Mouse (Mus musculus) lung, postnatal 0 days (tissue): ENCODE measurements around the gene Tcf7l2. TPM values are rescaled to one million over a fixed set of nuclear protein-coding genes. Genes with fewer than 3 reads are reported as not detected.

Experiments used
- ATAC-seq: fragments of 200-750 bp; cut with Nextera tagmentation; 2 replicates; pipeline ENCODE4 v1.8.0; 2017; ENCODE audit warnings: moderate library complexity
- DNase-seq: peaks from one replicate; pipeline ENCODE4 v3.0.0-alpha.2; 2016; ENCODE audit warnings: low spot score
- H3K27ac ChIP-seq: fragments of 300-500 bp; sonication (generic); 2 replicates; pipeline ENCODE4 v1.5.1; 2014; ENCODE audit warnings: antibody characterized with exemption, mild to moderate bottlenecking, low read length, mixed read lengths
- H3K27me3 ChIP-seq: fragments of 300-500 bp; sonication (generic); replicated peaks from 2 replicates; pipeline ENCODE4 v1.6.1; 2014; ENCODE audit warnings: low read length, mixed read lengths; ENCODE audit not compliant: insufficient read depth
- H3K36me3 ChIP-seq: fragments of 300-500 bp; sonication (generic); 2 replicates; pipeline ENCODE4 v1.6.1; 2014; ENCODE audit warnings: low read length, mixed read lengths; ENCODE audit not compliant: insufficient read depth
- H3K4me1 ChIP-seq: fragments of 300-500 bp; sonication (generic); 2 replicates; pipeline ENCODE4 v1.6.1; 2014; ENCODE audit warnings: antibody characterized with exemption, low read depth, low read length, mixed read lengths; ENCODE audit not compliant: insufficient read depth
- H3K4me2 ChIP-seq: fragments of 300-500 bp; sonication (generic); replicated peaks from 2 replicates; pipeline ENCODE4 v1.6.1; 2014; ENCODE audit warnings: low read depth, mild to moderate bottlenecking, low read length, moderate library complexity, mixed read lengths
- H3K4me3 ChIP-seq: fragments of 300-500 bp; sonication (generic); 2 replicates; pipeline ENCODE4 v1.5.1; 2014; ENCODE audit warnings: low read depth, low read length
- H3K9ac ChIP-seq: fragments of 300-500 bp; sonication (generic); replicated peaks from 2 replicates; pipeline ENCODE4 v1.6.1; 2014; ENCODE audit warnings: low read depth, mild to moderate bottlenecking
- H3K9me3 ChIP-seq: fragments of 300-500 bp; sonication (generic); 2 replicates; pipeline ENCODE4 v1.6.1; 2016; ENCODE audit warnings: low read length, mixed read lengths
- CTCF ChIP-seq: IDR thresholded peaks from 2 replicates; pipeline ENCODE4 v1.5.1; 2016; ENCODE audit warnings: antibody characterized with exemption, mild to moderate bottlenecking
- EP300 ChIP-seq: IDR thresholded peaks from 2 replicates; pipeline ENCODE4 v1.6.1; 2016; ENCODE audit warnings: antibody characterized with exemption, mild to moderate bottlenecking, control low read depth
- WGBS: fragments of 180-500 bp; shearing (Covaris S2); extraction: QIAGEN DNeasy Blood & Tissue Kit; methylation state at CpG from one replicate; pipeline ENCODE4 v1.1.7; 2014; 5-methylcytosine and 5-hydroxymethylcytosine counted together
- polyA plus RNA-seq: library from polyadenylated mRNA; unstranded; fragments of >200 nt; fragmentation: Nextera tagmentation; extraction: Ambion mirVana; gene quantifications from 2 replicates; pipeline ENCODE4 v1.2.1, GENCODE M21; 2015

The Tcf7l2 gene
- polyA plus RNA-seq, 1 experiment from 2014 or later: 44.4 TPM

DNA sequence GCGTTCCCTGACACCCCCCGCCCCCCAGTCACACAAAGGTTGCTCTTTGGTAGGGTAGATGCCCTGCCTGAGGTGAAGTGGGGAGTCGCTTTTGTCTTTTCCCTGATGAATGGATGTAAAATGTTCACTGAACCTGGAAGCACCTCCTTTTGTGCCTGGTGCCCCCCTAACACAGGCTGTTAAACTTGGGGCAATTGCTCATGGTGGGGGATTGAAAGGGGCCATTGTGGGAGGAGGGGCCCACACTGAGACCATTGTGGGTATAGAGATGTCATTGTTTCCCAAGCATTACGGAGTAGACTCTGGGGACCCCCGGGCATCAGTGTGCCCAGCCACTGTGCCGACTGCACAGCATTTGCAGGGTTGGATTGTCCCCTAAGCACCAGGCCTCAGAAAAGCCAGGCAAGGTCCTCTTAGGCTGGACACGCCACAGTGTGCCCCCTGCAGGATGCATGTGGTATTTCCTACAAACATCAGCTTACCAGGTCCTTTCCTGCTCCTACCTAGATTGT, 135.8 kb downstream of the Tcf7l2 start:
- peak; percentile 67 for DNase-seq
- no peaks in the 10 kb centered on the region for H3K4me1 ChIP-seq
- H3K4me3 ChIP-seq: no peak overlapping the region
- no peak overlapping the region for H3K27ac ChIP-seq
- H3K27me3 ChIP-seq: no peaks in the 10 kb centered on the region
- H3K36me3 ChIP-seq: no peaks in the 10 kb centered on the region
- no peak for ATAC-seq
- no peak overlapping the region for H3K9ac ChIP-seq
- no peaks in the 10 kb centered on the region for H3K9me3 ChIP-seq
- 71% methylated on average over 7 of the region's 7 CpGs for WGBS
- TF ChIP-seq EP300 (no peak), CTCF (peak; percentile 83)
- no peak overlapping the region for H3K4me2 ChIP-seq

DNA sequence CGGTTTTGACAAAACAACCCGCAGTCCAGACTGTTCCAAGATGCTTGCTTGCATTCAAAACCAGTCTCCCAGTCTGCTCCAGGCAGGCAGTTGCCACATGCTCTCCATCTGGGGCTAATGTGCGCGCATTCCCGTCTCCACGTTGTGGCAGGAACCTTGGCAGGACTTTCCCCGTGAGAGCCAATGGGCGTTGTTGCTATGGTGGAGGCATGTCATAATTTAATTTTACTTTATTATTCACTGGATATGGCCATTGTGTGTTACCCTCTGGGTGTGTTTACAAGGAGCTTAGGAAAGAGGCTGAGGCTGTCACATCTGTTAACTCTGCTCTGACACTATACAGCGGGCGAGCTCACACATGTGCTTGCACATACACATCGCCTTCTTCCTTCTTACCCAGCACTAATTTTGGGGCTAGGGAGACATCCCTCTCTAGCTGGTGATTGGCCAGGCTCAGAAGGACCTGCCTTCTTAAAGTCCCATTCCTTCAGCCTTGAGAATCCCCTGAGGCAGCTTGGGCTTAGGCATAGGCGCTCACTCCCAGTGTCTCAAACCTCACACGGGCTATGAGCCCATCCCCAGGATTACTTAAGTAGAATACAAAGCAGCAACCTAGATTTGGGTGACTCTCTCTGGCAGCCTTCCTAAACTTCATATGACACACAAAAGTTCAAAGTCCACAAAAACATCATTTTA, 139.2 kb downstream of the Tcf7l2 start:
- DNase-seq (peak; percentile 67), ATAC-seq (peak; percentile 65)
- WGBS: 64% methylated on average over 13 of the region's 13 CpGs
- H3K4me1 ChIP-seq: no peaks in the 10 kb centered on the region
- no peaks in the 10 kb centered on the region for H3K9me3 ChIP-seq
- no peaks in the 10 kb centered on the region for H3K36me3 ChIP-seq
- no peaks in the 10 kb centered on the region for H3K27me3 ChIP-seq
- H3K9ac ChIP-seq: no peak overlapping the region
- no peak for TF ChIP-seq CTCF
- no peak for TF ChIP-seq EP300
- H3K4me3 ChIP-seq: no peak overlapping the region
- no peak overlapping the region for H3K4me2 ChIP-seq
- 0 out of 2 replicates have a peak overlapping the region, but pooled peaks have one; percentile 8 for H3K27ac ChIP-seq

DNA sequence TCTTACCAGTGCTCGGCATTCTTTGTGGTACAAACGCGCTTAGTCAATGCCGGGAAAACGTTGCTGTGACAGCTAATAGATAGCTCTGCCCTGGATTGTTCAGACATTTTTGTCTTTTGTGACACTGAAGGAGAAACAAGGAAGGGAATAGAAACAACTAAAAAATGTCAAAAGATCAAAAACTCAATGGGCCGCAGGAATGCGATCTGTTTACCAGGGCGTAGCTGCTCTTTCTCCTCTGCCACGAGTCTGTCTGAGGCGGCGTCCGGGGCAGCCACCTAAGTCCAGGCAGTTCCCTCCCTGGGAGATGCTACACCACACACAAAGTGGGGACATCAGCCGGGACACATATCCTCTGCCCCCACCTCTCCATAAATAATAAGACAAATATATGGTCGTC, 144.9 kb downstream of the Tcf7l2 start:
- H3K9me3 ChIP-seq: no peaks in the 10 kb centered on the region
- H3K27me3 ChIP-seq: no peaks in the 10 kb centered on the region
- H3K9ac ChIP-seq: no peak overlapping the region
- DNase-seq: no peak
- ATAC-seq: no peak
- H3K4me2 ChIP-seq: no peak overlapping the region
- H3K36me3 ChIP-seq: no peaks in the 10 kb centered on the region
- 75% methylated on average over 14 of the region's 14 CpGs for WGBS
- H3K4me3 ChIP-seq: no peak overlapping the region
- no peak overlapping the region for H3K27ac ChIP-seq
- no peaks in the 10 kb centered on the region for H3K4me1 ChIP-seq
- no peak for TF ChIP-seq CTCF
- TF ChIP-seq EP300: no peak

DNA sequence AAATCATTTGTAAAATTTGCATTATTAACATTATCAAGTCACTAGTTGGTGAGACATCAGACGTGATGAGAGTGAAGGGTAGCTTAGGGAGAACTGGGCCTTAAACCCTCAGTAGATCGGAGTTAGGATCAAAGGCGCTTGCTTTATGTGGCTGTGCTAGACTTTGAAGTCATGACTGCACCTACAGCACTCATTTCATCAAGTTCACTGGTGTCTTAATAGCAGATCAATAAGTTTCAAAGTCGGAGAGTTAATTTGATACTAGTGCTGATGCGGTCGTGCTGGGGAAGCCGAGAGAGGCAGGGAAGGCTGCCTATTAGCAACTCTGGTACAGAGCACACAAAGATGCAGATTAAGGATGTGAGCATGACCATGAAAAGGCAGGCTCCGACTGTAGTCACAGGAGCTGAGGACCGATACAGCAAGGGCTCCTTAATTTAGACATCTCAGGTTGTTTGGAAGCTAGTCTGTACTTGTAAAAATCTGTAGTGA, 150.1 kb downstream of the Tcf7l2 start:
- Histone ChIP-seq H3K4me1 (peaks cover 10% of the 10 kb centered on the region; the same call in 1 of the 2 replicates), H3K27ac (no peak overlapping the region), H3K9me3 (no peaks in the 10 kb centered on the region), H3K4me2 (no peak overlapping the region), H3K9ac (no peak overlapping the region), H3K27me3 (no peaks in the 10 kb centered on the region), H3K4me3 (no peak overlapping the region), H3K36me3 (no peaks in the 10 kb centered on the region)
- WGBS: 88% methylated on average over 9 of the region's 9 CpGs
- ATAC-seq (no peak), DNase-seq (no peak)
- TF ChIP-seq EP300 (no peak), CTCF (no peak)

DNA sequence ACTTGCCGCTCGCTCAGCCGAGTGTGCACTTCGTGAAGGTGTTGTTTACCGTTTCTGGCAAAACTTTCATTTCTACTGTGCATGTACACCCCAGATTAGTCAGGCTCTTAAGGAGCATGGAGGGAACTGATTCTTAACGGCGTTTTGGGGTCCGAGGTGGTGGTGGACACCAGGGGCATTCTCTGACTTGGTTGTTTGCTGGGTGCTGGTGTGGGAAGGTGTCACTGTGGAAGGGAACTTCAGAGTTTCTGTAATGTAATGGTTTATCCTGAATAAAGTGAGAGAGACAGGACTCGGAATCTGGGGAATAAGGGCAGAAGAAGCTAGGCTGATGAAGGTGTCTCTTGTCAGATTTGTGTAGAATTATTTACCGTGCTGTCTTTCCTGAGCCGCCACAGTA, 151.9 kb downstream of the Tcf7l2 start:
- H3K9ac ChIP-seq: no peak overlapping the region
- peaks cover 10% of the 10 kb centered on the region; the same call in 1 of the 2 replicates for H3K4me1 ChIP-seq
- ATAC-seq: no peak
- H3K9me3 ChIP-seq: no peaks in the 10 kb centered on the region
- no peak overlapping the region for H3K4me2 ChIP-seq
- no peak overlapping the region for H3K4me3 ChIP-seq
- 90% methylated on average over 11 of the region's 11 CpGs for WGBS
- no peaks in the 10 kb centered on the region for H3K36me3 ChIP-seq
- no peak for TF ChIP-seq CTCF
- no peak for TF ChIP-seq EP300
- no peak overlapping the region for H3K27ac ChIP-seq
- no peaks in the 10 kb centered on the region for H3K27me3 ChIP-seq
- no peak for DNase-seq

DNA sequence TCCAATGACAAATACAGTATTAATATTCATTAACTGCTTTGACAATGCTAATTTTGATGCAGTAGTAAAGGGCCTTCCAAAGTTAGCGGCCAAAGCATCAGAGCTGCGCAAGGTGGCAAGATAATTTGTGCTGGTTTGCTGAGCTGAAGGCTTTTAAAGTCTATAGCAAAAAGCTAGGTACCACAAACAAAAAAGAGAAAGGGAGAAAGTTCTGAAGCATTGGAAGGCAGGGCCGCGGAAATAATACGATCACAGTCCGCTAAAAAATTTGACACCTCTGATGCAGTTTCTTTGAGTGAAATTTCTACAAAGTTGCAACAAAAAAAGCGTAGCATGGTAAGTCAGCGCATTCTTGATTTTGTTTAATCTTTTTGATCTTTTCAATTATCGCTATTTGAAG, 152.8 kb downstream of the Tcf7l2 start:
- Histone ChIP-seq H3K27ac (no peak overlapping the region), H3K9ac (no peak overlapping the region), H3K27me3 (no peaks in the 10 kb centered on the region), H3K36me3 (no peaks in the 10 kb centered on the region), H3K9me3 (no peaks in the 10 kb centered on the region), H3K4me3 (no peak overlapping the region), H3K4me1 (peaks cover 10% of the 10 kb centered on the region; the same call in 1 of the 2 replicates), H3K4me2 (no peak overlapping the region)
- WGBS: 86% methylated on average over 9 of the region's 9 CpGs
- TF ChIP-seq EP300: no peak
- DNase-seq (no peak), ATAC-seq (no peak)
